Mouse (Mus musculus) layer of hippocampus, postnatal 14 days (tissue): ENCODE measurements around the gene Piezo1. TPM values are rescaled to one million over a fixed set of nuclear protein-coding genes. Genes with fewer than 3 reads are reported as not detected.

Experiments
- DNase-seq, 2 experiments: peaks; one replicate each; pipeline ENCODE4 v3.0.0; 2021 to 2022; ENCODE audit warnings: low spot score in 2 of 2, mixed read lengths in 1 of 2
- total RNA-seq, 2 experiments: library from RNA; stranded (reverse); gene quantifications; 2 replicates each; pipeline ENCODE4 v1.2.3; 2021

Gene Piezo1
- total RNA-seq, 2 experiments from 2014 or later = 5.1 to 6.5 TPM

GRCm38 (mm10) chr8:122547815-122548214, 3.3 kb downstream of the Piezo1 start:
- no peak for DNase-seq

DNA sequence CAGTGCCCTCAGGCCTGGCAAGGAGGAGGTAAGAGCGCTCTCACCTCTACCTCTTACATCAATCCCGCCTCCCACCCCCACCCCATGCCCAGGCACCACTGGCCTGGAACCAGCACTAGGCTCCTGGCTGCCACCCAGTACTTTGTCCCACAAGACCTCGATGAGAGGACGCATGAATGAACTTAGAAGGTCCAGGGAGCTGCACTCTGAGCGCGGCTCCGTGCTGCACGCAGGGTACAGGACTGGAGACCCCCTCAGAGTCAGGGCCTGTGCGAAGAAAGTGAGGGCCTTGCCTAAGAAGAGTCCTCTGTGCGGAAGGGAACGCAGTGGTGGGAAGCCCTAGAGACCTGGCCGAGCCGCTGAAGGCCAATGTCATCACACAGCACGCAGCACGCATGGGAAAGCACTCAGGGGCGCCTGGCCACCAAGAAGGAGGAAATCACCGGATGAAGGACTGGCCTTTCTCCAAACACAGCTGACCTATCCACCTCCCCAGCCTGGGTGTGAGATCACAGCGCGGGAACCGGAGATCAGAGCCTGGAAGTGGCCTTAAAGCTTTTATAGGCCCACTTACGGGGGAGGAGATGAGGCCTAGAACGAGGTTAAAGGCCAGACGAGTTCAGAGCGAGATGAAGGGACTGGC, 4.2 kb downstream of the Piezo1 start:
- DNase-seq = no peak

- no peak for DNase-seq
These were observed 4.9 kb downstream of the Piezo1 start for GRCm38 (mm10) chr8:122546066-122546755.

DNA sequence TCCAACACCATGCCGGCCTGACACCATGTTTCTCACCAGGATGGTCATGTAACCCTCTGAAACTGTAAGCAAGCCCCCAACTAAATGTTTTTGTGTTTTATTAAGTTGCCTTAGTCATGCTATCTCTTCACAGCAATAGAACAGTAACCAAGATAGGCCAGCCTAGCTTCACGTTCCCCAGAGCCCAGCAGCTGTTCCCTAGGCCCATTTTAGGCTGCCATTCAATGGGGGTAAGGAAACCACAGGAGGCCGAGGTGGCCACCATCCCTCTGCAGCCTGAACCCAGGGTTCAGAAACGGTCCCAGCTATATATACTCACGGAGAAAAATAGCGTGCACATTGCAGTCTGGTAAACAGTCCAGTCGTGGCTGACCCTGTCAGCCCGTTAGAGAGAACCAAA, 7.0 kb downstream of the Piezo1 start:
- DNase-seq = no peak

- DNase-seq = no peak
These were observed 12.6 kb downstream of the Piezo1 start for GRCm38 (mm10) chr8:122538310-122539076.

- DNase-seq = no peak
These were observed 13.3 kb downstream of the Piezo1 start for GRCm38 (mm10) chr8:122537812-122538211.

DNA sequence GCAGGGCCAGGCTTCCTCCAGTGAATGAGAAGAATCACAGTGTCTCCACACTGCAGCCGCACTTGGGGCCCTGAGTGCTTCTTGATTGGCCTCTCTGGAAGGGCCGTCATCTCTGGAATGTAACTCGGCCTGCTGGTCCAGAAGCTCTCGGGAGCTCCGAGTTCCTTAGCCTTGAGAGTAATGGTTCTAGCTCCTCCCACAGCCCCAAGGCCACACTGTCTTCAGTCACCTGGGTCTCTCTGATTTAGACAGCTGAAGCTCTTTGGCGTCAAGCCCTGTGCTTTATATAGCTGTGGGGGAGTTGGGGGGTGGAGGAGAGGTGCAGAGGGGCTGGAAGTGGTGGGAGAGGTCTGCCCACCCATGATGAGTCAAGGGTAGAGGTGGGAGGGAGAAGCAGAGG, 14.1 kb downstream of the Piezo1 start:
- no peak for DNase-seq

- DNase-seq = no peak
These were observed 19.8 kb downstream of the Piezo1 start for GRCm38 (mm10) chr8:122531312-122531711.

DNA sequence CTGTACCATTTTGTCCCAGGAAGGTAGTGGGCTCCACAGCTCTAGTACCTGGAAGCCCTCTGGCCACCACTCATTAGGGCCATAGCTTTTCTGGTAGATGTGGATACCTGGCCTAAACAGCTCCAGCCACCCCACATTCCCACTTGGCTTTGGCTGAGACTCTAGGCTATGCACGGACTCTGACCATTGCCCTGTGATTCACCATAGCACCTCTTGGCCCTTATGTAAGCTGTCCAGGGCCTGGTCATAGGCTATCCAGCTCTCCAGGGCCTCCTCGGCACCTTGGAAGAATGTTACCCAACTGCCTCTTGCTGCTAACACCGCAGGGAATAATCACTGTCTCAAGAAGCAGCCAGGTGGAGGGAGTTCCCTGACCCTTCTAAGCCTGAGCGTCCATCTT, 22.0 kb downstream of the Piezo1 start:
- no peak for DNase-seq

DNA sequence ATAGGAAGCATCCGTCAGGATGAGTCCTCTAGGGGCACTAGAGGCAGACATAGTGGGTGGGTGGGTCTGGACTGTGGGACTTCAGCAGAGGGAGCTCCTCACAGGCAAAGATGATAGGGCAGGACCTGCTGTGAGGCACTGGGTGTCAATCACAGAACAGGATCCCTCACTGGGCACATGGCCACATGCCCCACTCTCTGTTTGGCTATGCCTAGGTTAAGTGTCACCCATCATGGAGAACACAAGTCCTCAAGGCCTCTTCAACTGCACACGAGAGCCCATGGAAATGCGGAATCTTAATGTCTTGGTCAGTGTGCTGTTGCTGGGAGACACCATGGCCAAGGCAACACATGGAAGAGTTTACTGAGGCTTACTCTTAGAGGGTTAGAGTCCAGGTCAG, 23.2 kb downstream of the Piezo1 start:
- no peak for DNase-seq

- DNase-seq = no peak
These were observed 24.5 kb downstream of the Piezo1 start for GRCm38 (mm10) chr8:122526526-122527170.

GRCm38 (mm10) chr8:122526084-122526483, 25.0 kb downstream of the Piezo1 start:
- no peak for DNase-seq

- no peak for DNase-seq
These were observed 26.1 kb downstream of the Piezo1 start for GRCm38 (mm10) chr8:122525004-122525403.

DNA sequence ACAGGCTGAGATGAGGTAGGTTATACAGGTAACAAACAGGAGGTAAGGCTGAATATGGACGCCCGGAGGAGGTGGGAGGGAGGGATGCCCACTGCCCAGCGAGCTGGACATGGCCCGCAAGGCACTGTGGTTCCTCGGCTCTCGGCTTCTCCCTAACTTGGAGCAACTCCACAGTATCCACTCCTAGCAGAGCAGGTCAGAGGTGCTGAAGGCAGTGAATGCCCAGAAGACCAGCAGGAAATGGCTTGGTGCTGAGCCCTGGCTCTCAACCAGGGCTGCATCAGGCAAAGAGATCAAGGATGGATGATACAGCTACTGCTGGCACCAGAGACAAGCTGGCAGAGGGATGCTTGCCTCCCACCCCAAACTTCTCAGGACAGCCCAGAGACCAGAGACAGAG, 26.6 kb downstream of the Piezo1 start:
- DNase-seq = no peak

GRCm38 (mm10) chr8:122523652-122524360, 27.3 kb downstream of the Piezo1 start:
- peak; percentile 26 to 29 for DNase-seq

DNA sequence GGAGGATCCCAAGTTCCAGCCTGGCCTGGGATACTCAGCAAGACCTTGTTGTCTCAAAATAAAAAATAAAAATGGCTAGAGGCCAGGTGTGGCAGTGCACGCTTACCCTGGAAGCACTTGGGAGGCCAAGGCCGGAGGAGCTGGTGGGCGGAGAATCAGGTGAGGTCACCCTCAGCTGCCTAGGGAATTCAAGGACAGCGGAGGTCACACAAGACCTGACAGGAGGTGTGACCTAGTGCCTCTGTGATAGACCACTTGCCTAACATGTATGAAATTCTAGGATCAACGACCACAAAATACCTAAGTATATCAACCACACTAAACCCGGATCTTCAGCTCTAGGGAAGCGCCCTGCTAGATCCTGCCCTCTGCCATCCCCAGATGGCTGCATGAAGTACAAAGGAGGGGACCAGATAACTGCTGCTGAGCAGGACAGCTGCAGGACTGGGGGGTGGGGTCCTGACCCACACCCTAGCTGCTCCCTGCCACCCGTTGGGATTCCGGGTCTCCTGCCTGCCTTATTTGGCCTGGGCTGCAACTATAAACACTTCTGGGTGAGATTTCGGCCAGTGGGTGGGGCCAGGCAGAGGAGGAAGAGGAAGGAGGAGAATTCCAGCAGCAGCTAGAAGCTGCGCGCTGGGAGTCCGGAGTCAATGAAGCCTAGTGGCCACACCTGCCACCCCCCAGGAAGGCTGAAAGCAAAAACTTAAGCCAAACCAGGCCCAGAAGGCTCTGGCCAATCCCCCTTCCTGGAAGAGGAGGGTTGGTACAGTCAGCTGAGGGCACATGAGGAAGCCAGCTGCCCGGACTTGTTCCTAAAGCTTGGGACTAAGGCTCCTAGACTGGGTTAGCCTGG, 28.1 kb downstream of the Piezo1 start:
- no peak for DNase-seq

GRCm38 (mm10) chr8:122520611-122521010, 30.5 kb downstream of the Piezo1 start:
- no peak for DNase-seq

DNA sequence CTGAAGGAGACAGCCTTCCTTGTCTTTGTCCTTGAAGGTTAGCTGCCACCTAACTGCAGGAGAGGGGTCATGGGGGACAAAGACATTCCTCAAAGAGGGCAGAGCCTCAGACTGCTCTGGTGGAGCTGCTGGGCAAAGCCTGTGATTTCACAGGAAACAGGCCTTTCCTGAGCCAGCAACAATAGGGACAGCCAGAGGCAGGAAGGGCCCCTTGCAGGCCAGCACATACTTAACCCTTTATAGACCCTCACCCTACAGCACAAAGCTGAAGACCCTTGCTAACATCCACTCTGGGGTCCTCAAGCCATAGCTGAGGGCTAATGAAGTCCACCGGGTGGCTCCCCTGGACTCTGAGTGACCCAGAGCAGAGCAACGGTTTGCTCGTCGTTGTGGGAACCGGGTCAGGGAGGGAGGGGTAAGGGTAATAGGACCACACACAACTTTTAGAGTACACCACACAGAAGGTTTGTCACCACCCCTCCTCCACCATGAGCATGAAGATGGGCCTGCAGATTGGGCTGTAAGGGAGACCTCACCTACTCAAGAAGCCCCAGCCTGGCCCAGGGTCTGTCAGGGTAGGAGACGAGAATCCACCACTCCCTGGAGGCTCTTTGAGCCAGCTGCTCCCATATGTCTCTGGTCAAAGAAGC, 33.5 kb downstream of the Piezo1 start:
- no peak for DNase-seq

DNA sequence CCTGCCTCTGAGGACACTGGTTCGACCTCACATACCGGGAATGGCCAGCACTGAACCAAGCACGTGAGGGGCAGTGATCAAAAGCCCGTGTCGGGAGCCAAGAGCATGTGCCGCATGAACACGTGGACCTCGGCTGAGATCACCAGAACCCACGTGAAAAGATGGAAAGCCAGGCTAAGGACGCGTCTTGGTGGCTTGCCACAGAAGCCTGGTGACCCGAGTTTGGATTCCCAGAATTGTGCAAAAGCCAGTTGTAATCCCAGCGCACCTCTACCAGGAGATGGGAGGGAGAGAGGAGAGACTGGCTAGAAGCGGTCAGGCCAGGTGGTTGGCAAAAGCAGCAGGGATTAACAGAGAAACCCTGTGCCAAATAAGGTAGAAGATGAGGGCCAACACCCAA, 35.4 kb downstream of the Piezo1 start:
- DNase-seq = no peak

GRCm38 (mm10) chr8:122512392-122512791, 38.7 kb downstream of the Piezo1 start:
- no peak for DNase-seq
